Comparison of ENCODE assay signal across 11 mouse cellular contexts in the genomic region with DNA sequence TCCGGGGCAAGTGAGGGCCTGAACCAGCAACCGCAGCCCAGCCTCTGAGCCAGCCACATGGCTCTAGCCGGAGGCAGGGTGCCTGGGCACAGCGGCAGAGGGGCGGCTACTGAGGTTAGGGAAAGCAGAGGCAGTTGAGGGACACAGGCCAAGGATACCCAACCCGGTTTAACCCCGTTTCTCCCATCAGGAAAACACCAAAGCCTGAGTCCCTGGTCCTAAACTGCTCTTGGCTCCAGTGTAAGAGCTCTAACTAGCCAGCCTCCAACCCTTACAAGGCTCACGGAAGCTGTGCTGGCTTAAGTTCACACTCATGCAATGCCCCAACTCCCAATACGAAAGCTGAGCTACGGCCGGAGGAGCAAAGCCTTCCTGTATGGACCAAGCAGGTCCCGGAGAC. TPM values are rescaled to one million over a fixed set of nuclear protein-coding genes. Genes with fewer than 3 reads are reported as not detected.
A peak's percentile ranks its signal among the peaks of the same experiment; 100 is the strongest.
DNase-seq lines count a peak whose midpoint lies in the region; ATAC-seq lines count a peak whose summit lies in the region.
"Had no signal": no experiment of that assay in that cellular context is flagged by ENCODE, and none has a peak within 500 bp of the region (broad histone marks: within the 10 kb centered on the region; RNA-seq: fewer than 3 reads in every experiment).

No protein-coding gene starts in this region.

- no peaks in the 10 kb centered on the region for H3K36me3 ChIP-seq in forebrain, embryonic 12.5 days (replicated peaks)
- H3K36me3 ChIP-seq in forebrain, embryonic 11.5 days (ENCODE audit: control insufficient read depth, insufficient read depth, low read length): no peaks in the 10 kb centered on the region
- H3K36me3 ChIP-seq in lung, embryonic 15.5 days: no peaks in the 10 kb centered on the region
- H3K36me3 ChIP-seq in hindbrain, embryonic 14.5 days (replicated peaks; ENCODE audit: control insufficient read depth, insufficient read depth): no peaks in the 10 kb centered on the region
- no peaks in the 10 kb centered on the region for H3K36me3 ChIP-seq in neural tube, embryonic 13.5 days

- no peaks in the 10 kb centered on the region for H3K27me3 ChIP-seq in forebrain, embryonic 12.5 days
- H3K27me3 ChIP-seq in forebrain, embryonic 11.5 days (ENCODE audit: control insufficient read depth, insufficient read depth, low read length): no peaks in the 10 kb centered on the region
- no peaks in the 10 kb centered on the region for H3K27me3 ChIP-seq in lung, embryonic 15.5 days
- H3K27me3 ChIP-seq in hindbrain, embryonic 14.5 days (ENCODE audit: control insufficient read depth, insufficient read depth, low read length): no peaks in the 10 kb centered on the region
- no peaks in the 10 kb centered on the region for H3K27me3 ChIP-seq in neural tube, embryonic 13.5 days

- peaks cover 71% of the 10 kb centered on the region for H3K4me1 ChIP-seq in forebrain, embryonic 12.5 days
- peaks cover 21% of the 10 kb centered on the region; the same call in 1 of the 2 replicates for H3K4me1 ChIP-seq in forebrain, embryonic 11.5 days (replicated peaks; ENCODE audit: control insufficient read depth, insufficient read depth, low read length)
- peaks cover 84% of the 10 kb centered on the region for H3K4me1 ChIP-seq in lung, embryonic 15.5 days
- H3K4me1 ChIP-seq in hindbrain, embryonic 14.5 days (replicated peaks; ENCODE audit: control insufficient read depth, insufficient read depth, low read length): peaks cover 43% of the 10 kb centered on the region
- peaks cover 86% of the 10 kb centered on the region for H3K4me1 ChIP-seq in neural tube, embryonic 13.5 days (replicated peaks)

- no peak for ATAC-seq in forebrain, embryonic 12.5 days (ENCODE audit: low FRiP score)
- no peak for ATAC-seq in forebrain, embryonic 11.5 days (replicated peaks; ENCODE audit: low FRiP score)
- no peak for ATAC-seq in lung, embryonic 15.5 days (ENCODE audit: borderline replicate concordance, extremely low read depth, low FRiP score, low TSS enrichment)
- ATAC-seq in hindbrain, embryonic 14.5 days (ENCODE audit: low FRiP score): no peak
- ATAC-seq in neural tube, embryonic 13.5 days (ENCODE audit: low read depth): no peak

- 75% methylated on average over 12 of the region's 12 CpGs for WGBS in forebrain, embryonic 12.5 days
- WGBS in forebrain, embryonic 11.5 days: 72% methylated on average over 12 of the region's 12 CpGs
- WGBS in lung, embryonic 15.5 days: 37% methylated on average over 12 of the region's 12 CpGs
- 65% methylated on average over 12 of the region's 12 CpGs for WGBS in hindbrain, embryonic 14.5 days
- 48% methylated on average over 12 of the region's 12 CpGs for WGBS in neural tube, embryonic 13.5 days

- no peak overlapping the region for H3K9ac ChIP-seq in forebrain, embryonic 12.5 days
- H3K9ac ChIP-seq in forebrain, embryonic 11.5 days (ENCODE audit: low read length): no peak overlapping the region
- H3K9ac ChIP-seq in lung, embryonic 15.5 days: peak overlapping the region; percentile 21
- peak overlapping the region; percentile 32 for H3K9ac ChIP-seq in hindbrain, embryonic 14.5 days
- H3K9ac ChIP-seq in neural tube, embryonic 13.5 days: peak overlapping the region; percentile 55

- no peak for DNase-seq in forebrain, embryonic 11.5 days (ENCODE audit: low spot score)
- no peak for DNase-seq in lung, adult 18-20 months
- DNase-seq in hindbrain, embryonic 14.5 days (ENCODE audit: low spot score): no peak
- no peak for DNase-seq in layer of hippocampus, postnatal 10 days (ENCODE audit: low spot score in 2 of 2)
- DNase-seq in urinary bladder, postnatal 14 days (ENCODE audit: low spot score): no peak
- DNase-seq: cerebellum, postnatal 25 days; kidney, adult 11 months; thymus, adult 2 months had no signal

- H3K9me3 ChIP-seq in forebrain, embryonic 12.5 days: no peaks in the 10 kb centered on the region
- H3K9me3 ChIP-seq in forebrain, embryonic 11.5 days (ENCODE audit: control insufficient read depth, low read length): no peaks in the 10 kb centered on the region
- H3K9me3 ChIP-seq in lung, embryonic 15.5 days: no peaks in the 10 kb centered on the region
- no peaks in the 10 kb centered on the region for H3K9me3 ChIP-seq in hindbrain, embryonic 14.5 days (ENCODE audit: control insufficient read depth, low read length)
- H3K9me3 ChIP-seq in neural tube, embryonic 13.5 days: no peaks in the 10 kb centered on the region

- H3K27ac ChIP-seq in forebrain, embryonic 12.5 days: peak overlapping the region; percentile 53; the same call in 1 of the 2 replicates
- H3K27ac ChIP-seq in forebrain, embryonic 11.5 days (ENCODE audit: low read depth, low read length): no peak overlapping the region
- H3K27ac ChIP-seq in lung, embryonic 15.5 days: peak overlapping the region; percentile 85
- H3K27ac ChIP-seq in hindbrain, embryonic 14.5 days: no peak overlapping the region
- 0 out of 2 replicates have a peak overlapping the region, but pooled peaks have one; percentile 13 for H3K27ac ChIP-seq in neural tube, embryonic 13.5 days (replicated peaks)

- H3K4me2 ChIP-seq in forebrain, embryonic 12.5 days: 0 out of 2 replicates have a peak overlapping the region, but pooled peaks have one; percentile 2
- H3K4me2 ChIP-seq in forebrain, embryonic 11.5 days (ENCODE audit: low read depth, low read length, severe bottlenecking): no peak overlapping the region
- H3K4me2 ChIP-seq in lung, embryonic 15.5 days: peak overlapping the region; percentile 53
- peak overlapping the region; percentile 17; the same call in 1 of the 2 replicates for H3K4me2 ChIP-seq in hindbrain, embryonic 14.5 days (replicated peaks)
- peak overlapping the region; percentile 27; the same call in 1 of the 2 replicates for H3K4me2 ChIP-seq in neural tube, embryonic 13.5 days

- H3K4me3 ChIP-seq in forebrain, embryonic 12.5 days (replicated peaks): no peak overlapping the region
- H3K4me3 ChIP-seq in forebrain, embryonic 11.5 days (ENCODE audit: low read depth, low read length): no peak overlapping the region
- H3K4me3 ChIP-seq in lung, embryonic 15.5 days: peak overlapping the region; percentile 19
- no peak overlapping the region for H3K4me3 ChIP-seq in hindbrain, embryonic 14.5 days (replicated peaks; ENCODE audit: low read length)
- no peak overlapping the region for H3K4me3 ChIP-seq in neural tube, embryonic 13.5 days

RNA-seq across cellular contexts. Expression of a gene that starts 4.7 kb away (rescaled TPM):
- polyA plus RNA-seq in forebrain, embryonic 12.5 days (2016; fragmentation: Nextera tagmentation; extraction: Ambion mirVana): 55.3 and 56.4 TPM in 2 replicates
- 40.8 and 43.3 TPM in 2 replicates for polyA plus RNA-seq in forebrain, embryonic 11.5 days (2014; fragmentation: Nextera tagmentation; extraction: Ambion mirVana)
- polyA plus RNA-seq in lung, embryonic 15.5 days (2015; fragmentation: Nextera tagmentation; extraction: Ambion mirVana): 134 and 142 TPM in 2 replicates
- 19.2 and 20.6 TPM in 2 replicates for polyA plus RNA-seq in hindbrain, embryonic 14.5 days (2014; fragmentation: Nextera tagmentation; extraction: Ambion mirVana)
- polyA plus RNA-seq in neural tube, embryonic 13.5 days (2015; fragmentation: Nextera tagmentation; extraction: Ambion mirVana): 38.7 and 41.3 TPM in 2 replicates
- total RNA-seq in layer of hippocampus, postnatal 10 days (2021): 10 to 100 TPM; 16.4 to 18.9 TPM

RNA-seq across cellular contexts. Expression of a gene that starts 21.2 kb away (rescaled TPM):
- 39.0 and 42.5 TPM in 2 replicates for polyA plus RNA-seq in forebrain, embryonic 12.5 days (2016; fragmentation: Nextera tagmentation; extraction: Ambion mirVana)
- 34.9 and 35.8 TPM in 2 replicates for polyA plus RNA-seq in forebrain, embryonic 11.5 days (2014; fragmentation: Nextera tagmentation; extraction: Ambion mirVana)
- polyA plus RNA-seq in lung, embryonic 15.5 days (2015; fragmentation: Nextera tagmentation; extraction: Ambion mirVana): 24.9 and 25.8 TPM in 2 replicates
- polyA plus RNA-seq in hindbrain, embryonic 14.5 days (2014; fragmentation: Nextera tagmentation; extraction: Ambion mirVana): 26.2 and 30.5 TPM in 2 replicates
- polyA plus RNA-seq in neural tube, embryonic 13.5 days (2015; fragmentation: Nextera tagmentation; extraction: Ambion mirVana): 41.8 and 45.3 TPM in 2 replicates
- total RNA-seq in layer of hippocampus, postnatal 10 days (2021): 10 to 100 TPM; 13.4 to 14.0 TPM

RNA-seq across cellular contexts. Expression of a gene that starts 21.4 kb away (rescaled TPM):
- 76.6 and 102 TPM in 2 replicates for polyA plus RNA-seq in forebrain, embryonic 12.5 days (2016; fragmentation: Nextera tagmentation; extraction: Ambion mirVana)
- 111 and 117 TPM in 2 replicates for polyA plus RNA-seq in forebrain, embryonic 11.5 days (2014; fragmentation: Nextera tagmentation; extraction: Ambion mirVana)
- 106 TPM in 2 replicates for polyA plus RNA-seq in lung, embryonic 15.5 days (2015; fragmentation: Nextera tagmentation; extraction: Ambion mirVana)
- 66.5 and 71.2 TPM in 2 replicates for polyA plus RNA-seq in hindbrain, embryonic 14.5 days (2014; fragmentation: Nextera tagmentation; extraction: Ambion mirVana)
- 63.2 and 70.1 TPM in 2 replicates for polyA plus RNA-seq in neural tube, embryonic 13.5 days (2015; fragmentation: Nextera tagmentation; extraction: Ambion mirVana)
- 10 to 100 TPM; 52.4 to 54.0 TPM for total RNA-seq in layer of hippocampus, postnatal 10 days (2021)

RNA-seq across cellular contexts. Expression of a gene that starts 25.5 kb away (rescaled TPM):
- polyA plus RNA-seq in forebrain, embryonic 12.5 days (2016; fragmentation: Nextera tagmentation; extraction: Ambion mirVana): 46.5 and 47.8 TPM in 2 replicates
- 34.4 and 34.9 TPM in 2 replicates for polyA plus RNA-seq in forebrain, embryonic 11.5 days (2014; fragmentation: Nextera tagmentation; extraction: Ambion mirVana)
- 48.2 and 49.5 TPM in 2 replicates for polyA plus RNA-seq in lung, embryonic 15.5 days (2015; fragmentation: Nextera tagmentation; extraction: Ambion mirVana)
- polyA plus RNA-seq in hindbrain, embryonic 14.5 days (2014; fragmentation: Nextera tagmentation; extraction: Ambion mirVana): 29.7 and 30.2 TPM in 2 replicates
- 40.0 and 41.7 TPM in 2 replicates for polyA plus RNA-seq in neural tube, embryonic 13.5 days (2015; fragmentation: Nextera tagmentation; extraction: Ambion mirVana)
- total RNA-seq in layer of hippocampus, postnatal 10 days (2021): 10 to 100 TPM; 33.6 to 35.0 TPM

RNA-seq across cellular contexts. Expression of a gene that starts 49.6 kb away (rescaled TPM):
- 54.4 and 57.6 TPM in 2 replicates for polyA plus RNA-seq in forebrain, embryonic 12.5 days (2016; fragmentation: Nextera tagmentation; extraction: Ambion mirVana)
- polyA plus RNA-seq in forebrain, embryonic 11.5 days (2014; fragmentation: Nextera tagmentation; extraction: Ambion mirVana): 61.0 and 64.1 TPM in 2 replicates
- 55.1 and 56.2 TPM in 2 replicates for polyA plus RNA-seq in lung, embryonic 15.5 days (2015; fragmentation: Nextera tagmentation; extraction: Ambion mirVana)
- 41.6 and 44.7 TPM in 2 replicates for polyA plus RNA-seq in hindbrain, embryonic 14.5 days (2014; fragmentation: Nextera tagmentation; extraction: Ambion mirVana)
- polyA plus RNA-seq in neural tube, embryonic 13.5 days (2015; fragmentation: Nextera tagmentation; extraction: Ambion mirVana): 47.7 and 53.5 TPM in 2 replicates
- 10 to 100 TPM; 18.0 to 20.7 TPM for total RNA-seq in layer of hippocampus, postnatal 10 days (2021)

Comparison
In these comparisons a context has a peak if more than half of its experiments do, and no peak if none do; other contexts are left out.
1. H3K27ac ChIP-seq: peak in forebrain, embryonic 12.5 days (single experiment), lung, embryonic 15.5 days (single experiment) and neural tube, embryonic 13.5 days (single experiment); none in forebrain, embryonic 11.5 days (single experiment) and hindbrain, embryonic 14.5 days (single experiment).
2. H3K9ac ChIP-seq: peak in lung, embryonic 15.5 days (single experiment), hindbrain, embryonic 14.5 days (single experiment) and neural tube, embryonic 13.5 days (single experiment); none in forebrain, embryonic 12.5 days (single experiment) and forebrain, embryonic 11.5 days (single experiment).